Mouse (Mus musculus): ENCODE results near the gene Aplf.

GRCm38 (mm10) chr6:87712311-87712710 is 40.3 kb upstream of the Aplf start:
- no peak for TF ChIP-seq CTCF (IDR thresholded peaks at IDR 0.05; ENCODE audit: control insufficient read depth, insufficient read depth, insufficient read length)
- TF ChIP-seq CEBPB (IDR thresholded peaks at IDR 0.05; ENCODE audit: low read depth) = peak; percentile 59
- no peak for TF ChIP-seq MYOG (IDR thresholded peaks at IDR 0.05; ENCODE audit: control insufficient read depth, extremely low read depth, insufficient read length)
- no peak for TF ChIP-seq MYOD1 (IDR thresholded peaks at IDR 0.05; ENCODE audit: control insufficient read depth, insufficient read length, low read depth)
- TF ChIP-seq FOSL1 (IDR thresholded peaks at IDR 0.05; ENCODE audit: insufficient read depth, low read length, poor library complexity, severe bottlenecking) = peak; percentile 56
- no peak for TF ChIP-seq MAX (IDR thresholded peaks at IDR 0.05)
